Mouse (Mus musculus): Measurements from ENCODE around the gene Socs7. TPM values are rescaled to one million over a fixed set of nuclear protein-coding genes. Genes with fewer than 3 reads are reported as not detected.

The Socs7 gene
- polyA plus RNA-seq, 1 experiment from 2014 or later = 3.7 TPM

- DNase-seq (ENCODE audit: low spot score) = peak; percentile 44
Observed at GRCm38 (mm10) chr11:97343175-97343574, 19.2 kb upstream of the Socs7 start.

GRCm38 (mm10) chr11:97343619-97344018, 18.7 kb upstream of the Socs7 start:
- peak; percentile 51 for DNase-seq (ENCODE audit: low spot score)

- DNase-seq (ENCODE audit: low spot score) = no peak
Observed at GRCm38 (mm10) chr11:97345446-97345845, 16.9 kb upstream of the Socs7 start.

GRCm38 (mm10) chr11:97346383-97346782, 16.0 kb upstream of the Socs7 start:
- no peak for DNase-seq (ENCODE audit: low spot score)

- no peak for DNase-seq (ENCODE audit: low spot score)
Observed at GRCm38 (mm10) chr11:97347291-97347690, 15.1 kb upstream of the Socs7 start.

- no peak for DNase-seq (ENCODE audit: low spot score)
Observed at GRCm38 (mm10) chr11:97350035-97350434, 12.3 kb upstream of the Socs7 start.

GRCm38 (mm10) chr11:97352027-97352684, 10.2 kb upstream of the Socs7 start, which contains the start of gene Gpr179:
TSS of gene Gpr179 (minus strand) at chr11:97352077.
- DNase-seq (ENCODE audit: low spot score) = no peak

- DNase-seq (ENCODE audit: low spot score) = no peak
Observed at GRCm38 (mm10) chr11:97352935-97353597, 9.3 kb upstream of the Socs7 start.

- DNase-seq (ENCODE audit: low spot score) = no peak
Observed at GRCm38 (mm10) chr11:97354646-97355045, 7.7 kb upstream of the Socs7 start.

- DNase-seq (ENCODE audit: low spot score) = no peak
Observed at GRCm38 (mm10) chr11:97355247-97355646, 7.1 kb upstream of the Socs7 start.

- DNase-seq (ENCODE audit: low spot score) = peak; percentile 80
Observed at GRCm38 (mm10) chr11:97357663-97358062, 4.7 kb upstream of the Socs7 start.

- DNase-seq (ENCODE audit: low spot score) = peak; percentile 33
Observed at GRCm38 (mm10) chr11:97362649-97362942, 245 bp downstream of the Socs7 start.

- DNase-seq (ENCODE audit: low spot score) = peak; percentile 38
Observed at GRCm38 (mm10) chr11:97362943-97363643, 742 bp downstream of the Socs7 start.

GRCm38 (mm10) chr11:97363644-97363995, 1.3 kb downstream of the Socs7 start:
- DNase-seq (ENCODE audit: low spot score) = no peak

GRCm38 (mm10) chr11:97365556-97365955, 3.2 kb downstream of the Socs7 start:
- DNase-seq (ENCODE audit: low spot score) = no peak

GRCm38 (mm10) chr11:97368501-97368900, 6.2 kb downstream of the Socs7 start:
- no peak for DNase-seq (ENCODE audit: low spot score)

GRCm38 (mm10) chr11:97370329-97371091, 8.2 kb downstream of the Socs7 start:
- DNase-seq (ENCODE audit: low spot score) = no peak

- DNase-seq (ENCODE audit: low spot score) = no peak
Observed at GRCm38 (mm10) chr11:97372159-97372864, 10.0 kb downstream of the Socs7 start.

- DNase-seq (ENCODE audit: low spot score) = no peak
Observed at GRCm38 (mm10) chr11:97373402-97373801, 11.1 kb downstream of the Socs7 start.

GRCm38 (mm10) chr11:97380036-97380435, 17.7 kb downstream of the Socs7 start:
- no peak for DNase-seq (ENCODE audit: low spot score)

- no peak for DNase-seq (ENCODE audit: low spot score)
Observed at GRCm38 (mm10) chr11:97383017-97383416, 20.7 kb downstream of the Socs7 start.

Data from thymus, postnatal 0 days (tissue).